20 mouse cellular contexts compared by ENCODE assay signal in the genomic region with DNA sequence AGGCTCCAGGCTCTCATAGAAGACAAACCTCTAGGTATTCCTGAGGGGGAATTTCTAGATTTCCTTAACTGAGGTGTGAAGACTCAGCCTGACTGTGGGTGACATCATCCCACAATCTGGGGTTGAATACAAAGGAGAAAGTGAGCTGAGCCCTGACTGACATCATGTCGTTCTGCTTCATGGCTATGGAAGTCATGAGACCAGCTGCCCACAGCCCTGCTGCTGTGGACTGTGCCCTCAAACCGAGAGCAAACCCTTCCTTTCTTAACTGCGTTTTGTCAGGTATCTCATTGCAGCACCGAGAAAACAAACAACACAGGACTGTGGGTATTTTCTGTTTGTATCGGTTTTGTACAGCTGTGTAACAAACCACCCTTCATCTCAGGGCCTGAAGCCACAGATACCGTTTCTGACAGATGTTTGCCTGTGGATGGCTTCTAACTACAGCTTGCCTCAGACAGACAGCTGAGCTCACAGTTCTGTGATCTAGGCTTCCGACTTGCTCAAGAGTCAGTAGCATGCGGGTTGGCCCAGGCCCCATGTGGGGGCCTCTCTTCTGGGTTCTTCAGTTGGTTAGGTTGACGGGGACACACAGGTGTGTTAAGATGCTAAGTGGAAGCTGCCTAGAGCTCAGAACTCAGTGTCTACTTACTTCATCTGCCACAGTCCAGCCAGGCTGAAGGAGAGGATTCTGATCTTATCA.
DNase-seq lines count a peak whose midpoint lies in the region; ATAC-seq lines count a peak whose summit lies in the region.
"Had no signal": no experiment of that assay in that cellular context is flagged by ENCODE, and none has a peak within 500 bp of the region (broad histone marks: within the 10 kb centered on the region; RNA-seq: fewer than 3 reads in every experiment).

No protein-coding gene starts in this region.

- no peaks in the 10 kb centered on the region for H3K9me3 ChIP-seq in heart, embryonic 16.5 days (replicated peaks; ENCODE audit: control insufficient read depth, low read length)
- H3K9me3 ChIP-seq: embryonic facial prominence, embryonic 10.5 days; forebrain, embryonic 13.5 days; heart, embryonic 13.5 days had no signal

- H3K36me3 ChIP-seq in heart, embryonic 16.5 days (ENCODE audit: control insufficient read depth, insufficient read depth) = no peaks in the 10 kb centered on the region
- H3K36me3 ChIP-seq: embryonic facial prominence, embryonic 10.5 days; heart, embryonic 13.5 days had no signal

- ATAC-seq in heart, embryonic 16.5 days (replicated peaks; ENCODE audit: extremely low read depth, insufficient read depth, low FRiP score) = peak; percentile 28; the same call in 1 of the 2 replicates
- ATAC-seq: forebrain, embryonic 13.5 days; forebrain, postnatal 0 days had no signal

- no peak overlapping the region for H3K4me2 ChIP-seq in heart, embryonic 16.5 days (ENCODE audit: low read depth, low read length)
- H3K4me2 ChIP-seq: forebrain, embryonic 13.5 days; heart, embryonic 13.5 days; hindbrain, embryonic 14.5 days had no signal

- no peak overlapping the region for H3K9ac ChIP-seq in heart, embryonic 16.5 days (ENCODE audit: low read length)
- H3K9ac ChIP-seq: forebrain, embryonic 13.5 days; forebrain, postnatal 0 days; heart, embryonic 13.5 days; hindbrain, embryonic 14.5 days had no signal

- H3K4me1 ChIP-seq in heart, embryonic 16.5 days (ENCODE audit: control insufficient read depth, insufficient read depth, low read length) = no peaks in the 10 kb centered on the region
- H3K4me1 ChIP-seq: embryonic facial prominence, embryonic 10.5 days; forebrain, embryonic 13.5 days; heart, embryonic 13.5 days had no signal

- 70% methylated on average over 9 of the region's 9 CpGs for whole genome bisulfite sequencing in heart, embryonic 16.5 days

- H3K27ac ChIP-seq in heart, embryonic 16.5 days (ENCODE audit: low read length) = no peak overlapping the region
- H3K27ac ChIP-seq: embryonic facial prominence, embryonic 10.5 days; forebrain, embryonic 13.5 days; gastrocnemius, adult 2 months; heart, embryonic 13.5 days; hindbrain, embryonic 14.5 days had no signal

- DNase-seq in heart, postnatal 4 days = no peak
- DNase-seq in A20 (ENCODE audit: low read depth, low spot score) = peak; percentile 24
- DNase-seq in thymus, postnatal 0 days (ENCODE audit: low spot score) = peak; percentile 86
- peak; percentile 22 to 41 for DNase-seq in thymus, postnatal 36 days
- no peak for DNase-seq in kidney, adult 11 months
- no peak for DNase-seq in left cerebral cortex, adult 11 months (ENCODE audit: low spot score)
- DNase-seq: adrenal gland, adult 2 months; adrenal gland, postnatal 25 days; cerebellum, adult 2 months; cerebellum, postnatal 10 days; forebrain, postnatal 0 days; gastrocnemius, adult 2 months; gastrocnemius, postnatal 36 days; heart, adult 11 months; heart, postnatal 10 days had no signal

- H3K4me3 ChIP-seq in heart, embryonic 16.5 days (ENCODE audit: low read length) = no peak overlapping the region
- H3K4me3 ChIP-seq: embryonic facial prominence, embryonic 10.5 days; forebrain, embryonic 13.5 days; gastrocnemius, adult 2 months; heart, embryonic 13.5 days had no signal

- H3K27me3 ChIP-seq in heart, embryonic 16.5 days (ENCODE audit: control insufficient read depth, insufficient read depth, low read length) = no peaks in the 10 kb centered on the region

Comparison
In these comparisons a context has a peak if more than half of its experiments do, and no peak if none do; other contexts are left out.
1. DNase-seq: peak in A20 (single experiment), thymus, postnatal 0 days (single experiment) and thymus, postnatal 36 days (2 of 2); none in heart, postnatal 4 days (single experiment), kidney, adult 11 months (single experiment) and left cerebral cortex, adult 11 months (single experiment).